Mouse (Mus musculus) heart, postnatal 25 days (tissue): Measurements from ENCODE around the gene Sox21. TPM values are rescaled to one million over a fixed set of nuclear protein-coding genes. Genes with fewer than 3 reads are reported as not detected.

ENCODE experiments used
- microRNA-seq: library from miRNA; unstranded; fragments of <30 nt; microRNA quantifications from one replicate; pipeline ENCODE4 v1.2.0, GENCODE M21; 2022
- total RNA-seq, 2 experiments: library from RNA; stranded (reverse); gene quantifications; 2 replicates each; pipeline ENCODE4 v1.2.3; 2021

Sox21 gene
- total RNA-seq, 2 experiments from 2014 or later, result not detected

Small RNA genes lying within 50 kb of the gene (microRNA-seq; reads per million reads assigned to microRNA genes)
- not detected for gene Mir6241

Other genes starting within 250 kb of the Sox21 start
- gene Dct, start 184.8 kb downstream of the Sox21 start, total RNA-seq, result 1 to 10 TPM; 2.1 to 2.7 TPM
- 10 to 100 TPM in 1 of 2 experiments, 1 to 10 TPM in 1; 9.5 to 10.1 TPM for gene Tgds, start 104.3 kb downstream of the Sox21 start, total RNA-seq
- gene Gpr180, start 99.9 kb downstream of the Sox21 start, total RNA-seq, result 10 to 100 TPM; 20.3 to 21.1 TPM
- gene Gm9376, start 29.9 kb upstream of the Sox21 start, total RNA-seq, result not detected